Mouse (Mus musculus): Measurements from ENCODE around the gene Vstm2l.

- TF ChIP-seq CTCF (IDR thresholded peaks at IDR 0.05; ENCODE audit: low read depth, low read length), result no peak
- TF ChIP-seq GATA2 (IDR thresholded peaks at IDR 0.05; ENCODE audit: borderline replicate concordance, low read depth, low read length), result no peak
- TF ChIP-seq POLR2AphosphoS5 (IDR thresholded peaks at IDR 0.05; ENCODE audit: insufficient replicate concordance, low read depth, low read length), result no peak
- TF ChIP-seq GATA1 (IDR thresholded peaks at IDR 0.05; ENCODE audit: borderline replicate concordance, low read length), result no peak
These were observed 21.2 kb downstream of the Vstm2l start for GRCm38 (mm10) chr2:157935444-157936171.
